Mouse (Mus musculus): ENCODE measurements around the gene Elfn1.

Elfn1 gene

DNA sequence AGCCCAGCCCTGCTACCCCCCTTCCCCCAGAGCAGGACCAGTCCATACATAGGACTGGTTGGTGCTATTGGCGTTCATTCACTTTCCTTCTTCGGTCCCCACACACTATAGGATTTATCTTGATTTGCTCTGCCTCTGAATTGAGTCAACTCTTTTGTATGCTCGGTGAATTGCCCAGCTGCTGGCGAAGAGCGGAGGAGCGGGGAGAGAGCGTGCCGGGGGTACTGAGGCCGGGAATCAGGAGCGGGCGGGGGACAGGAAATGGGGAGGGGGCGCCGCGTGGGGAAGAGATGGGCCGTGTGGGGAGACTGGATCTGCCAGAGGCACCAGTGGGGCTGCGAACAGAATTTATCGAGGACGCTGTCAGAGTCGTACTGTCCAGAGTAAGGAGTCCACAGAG, 3.8 kb downstream of the Elfn1 start:
- no peak for DNase-seq (ENCODE audit: low spot score)

- DNase-seq (ENCODE audit: low spot score), result no peak
These were observed 4.5 kb downstream of the Elfn1 start for GRCm38 (mm10) chr5:139912121-139912771.

- DNase-seq (ENCODE audit: low spot score), result no peak
These were observed 13.9 kb downstream of the Elfn1 start for GRCm38 (mm10) chr5:139921666-139922065.

GRCm38 (mm10) chr5:139923867-139924266, 16.1 kb downstream of the Elfn1 start:
- no peak for DNase-seq (ENCODE audit: low spot score)

DNA sequence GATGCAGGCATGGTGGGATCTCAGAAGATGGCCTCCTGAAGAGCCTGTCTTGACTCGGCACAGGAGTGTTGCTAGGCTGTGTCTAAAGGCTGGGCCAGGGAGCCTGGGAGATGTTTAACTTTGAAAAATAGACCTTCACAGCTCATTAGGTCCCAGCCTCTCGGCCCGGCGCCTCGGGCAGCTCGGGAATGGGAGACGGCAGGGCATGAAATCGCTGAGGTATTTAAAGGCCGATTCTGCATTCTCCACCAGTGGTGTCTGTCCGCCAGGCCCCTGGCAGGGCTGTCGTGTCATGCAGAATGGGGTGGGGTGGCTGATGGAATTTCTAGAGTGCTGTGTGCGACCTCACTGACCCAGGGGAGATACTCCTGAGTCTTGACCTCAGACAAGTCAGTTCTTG, 22.4 kb downstream of the Elfn1 start:
- DNase-seq (ENCODE audit: low spot score), result no peak

- DNase-seq (ENCODE audit: low spot score), result no peak
These were observed 23.2 kb downstream of the Elfn1 start for GRCm38 (mm10) chr5:139930927-139931351.

- DNase-seq (ENCODE audit: low spot score), result no peak
These were observed 24.3 kb downstream of the Elfn1 start for GRCm38 (mm10) chr5:139931947-139932540.

DNA sequence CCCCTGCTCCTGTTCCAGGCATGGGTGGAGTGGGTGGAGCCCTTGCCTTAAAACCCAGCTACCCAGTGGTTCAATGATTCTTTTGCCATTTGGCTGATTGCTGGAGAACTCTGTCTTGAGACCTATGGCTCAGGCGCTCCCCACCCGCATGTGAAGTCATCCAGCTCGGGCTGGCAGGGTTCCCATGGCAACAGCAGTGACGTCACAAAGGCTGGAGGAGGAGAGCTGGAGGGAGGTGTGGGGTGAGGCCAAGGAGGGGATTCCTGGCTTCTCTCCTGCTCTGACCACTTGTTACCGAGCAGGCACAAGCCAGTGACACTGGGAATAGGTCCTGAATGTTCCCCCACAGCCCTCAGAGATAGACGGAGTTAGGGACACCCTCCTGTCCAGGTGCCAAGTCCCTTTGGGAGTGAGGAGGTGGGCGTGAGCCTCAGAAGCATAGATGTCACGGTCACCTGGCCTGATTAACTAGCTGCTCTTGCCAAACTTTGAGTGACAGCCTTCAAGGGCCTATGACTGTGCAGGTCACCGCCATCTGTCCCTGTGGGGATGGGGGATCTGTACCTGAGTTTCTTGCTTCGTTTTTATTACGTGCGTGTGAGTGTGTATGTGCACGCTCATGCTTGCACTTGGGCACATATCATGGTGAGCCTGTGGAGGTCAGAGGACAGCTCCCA, 25.0 kb downstream of the Elfn1 start:
- peak; percentile 52 for DNase-seq (ENCODE audit: low spot score)

DNA sequence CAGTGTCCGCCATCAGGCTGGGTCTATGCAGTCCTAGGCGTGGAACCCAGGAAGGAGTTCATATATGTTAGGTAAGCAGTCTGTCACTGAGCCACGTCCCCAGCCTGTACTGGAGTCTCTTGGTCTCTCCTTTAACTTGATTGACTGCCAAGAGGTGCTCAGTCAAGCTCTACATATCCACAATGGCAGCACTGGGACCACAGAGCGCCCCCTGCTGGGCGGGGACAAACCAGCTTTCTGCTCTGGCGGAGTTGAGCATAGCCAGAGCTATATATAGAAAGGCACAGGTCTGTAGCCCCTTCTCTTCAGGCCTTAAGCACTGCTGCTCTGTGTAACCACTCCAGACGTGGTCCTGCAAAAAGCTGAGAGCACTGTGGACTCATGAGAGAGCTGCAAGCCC, 25.7 kb downstream of the Elfn1 start:
- peak; percentile 72 for DNase-seq (ENCODE audit: low spot score)

DNA sequence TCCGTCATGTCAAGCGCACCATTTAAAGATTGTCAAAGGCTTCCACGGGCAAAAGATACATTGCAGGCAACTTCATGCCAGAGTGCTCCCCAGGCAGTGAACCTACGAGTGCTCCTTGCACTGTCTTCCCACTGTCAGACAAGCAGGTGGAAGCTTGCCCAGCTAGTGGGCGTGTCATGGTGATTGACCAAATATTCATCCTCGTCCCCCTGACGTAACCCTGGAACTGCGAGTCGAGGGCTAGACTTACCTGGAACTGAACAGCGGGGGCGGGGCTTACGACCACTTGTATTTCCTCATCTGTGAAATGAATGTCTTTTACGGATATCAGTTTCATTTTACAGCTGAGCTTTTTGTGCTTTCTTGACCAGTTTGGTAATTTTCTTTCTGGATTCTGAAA, 28.7 kb downstream of the Elfn1 start:
- DNase-seq (ENCODE audit: low spot score), result no peak

GRCm38 (mm10) chr5:139944697-139945096, 37.0 kb downstream of the Elfn1 start:
- DNase-seq (ENCODE audit: low spot score), result no peak

- DNase-seq (ENCODE audit: low spot score), result no peak
These were observed 38.1 kb downstream of the Elfn1 start for GRCm38 (mm10) chr5:139945715-139946364.

DNA sequence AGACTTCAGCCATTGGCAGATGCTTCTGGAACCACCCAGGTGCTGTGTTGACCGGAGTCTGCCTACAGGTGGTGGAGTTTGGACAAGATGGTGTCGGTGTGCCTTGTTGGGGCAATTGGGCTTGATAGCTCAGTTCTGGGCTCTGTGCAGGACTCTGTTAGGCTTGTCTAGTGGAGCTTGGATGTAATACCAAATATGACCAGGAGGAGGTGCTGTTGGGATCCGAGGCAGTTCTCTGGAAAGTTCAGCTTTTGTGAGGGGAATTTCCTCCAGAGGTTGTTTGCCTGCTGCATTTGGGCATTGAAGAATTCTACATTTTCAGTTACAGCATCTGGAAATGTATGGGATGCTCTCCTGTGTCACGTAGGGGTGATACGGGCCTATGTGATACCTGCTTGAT, 39.7 kb downstream of the Elfn1 start:
- no peak for DNase-seq (ENCODE audit: low spot score)

DNA sequence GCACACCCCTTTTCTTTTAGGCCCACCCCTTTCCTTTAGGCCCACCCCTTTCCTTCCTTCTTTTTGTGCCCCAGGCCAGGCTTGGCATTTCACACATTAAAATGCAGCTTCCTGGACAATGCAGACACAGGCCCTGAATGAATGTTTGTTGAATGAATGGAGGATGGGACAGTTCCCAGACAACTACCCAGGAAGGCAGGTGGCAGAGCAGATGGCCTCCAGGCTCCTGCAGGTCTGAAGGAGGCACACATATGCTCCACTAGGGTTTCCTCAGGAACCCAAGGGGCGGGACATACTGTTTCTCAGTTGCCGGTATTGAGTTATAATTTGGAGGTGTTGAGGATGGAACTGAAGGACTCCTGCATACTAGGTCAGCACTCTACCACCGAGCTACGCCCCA, 40.8 kb downstream of the Elfn1 start:
- DNase-seq (ENCODE audit: low spot score), result no peak

DNA sequence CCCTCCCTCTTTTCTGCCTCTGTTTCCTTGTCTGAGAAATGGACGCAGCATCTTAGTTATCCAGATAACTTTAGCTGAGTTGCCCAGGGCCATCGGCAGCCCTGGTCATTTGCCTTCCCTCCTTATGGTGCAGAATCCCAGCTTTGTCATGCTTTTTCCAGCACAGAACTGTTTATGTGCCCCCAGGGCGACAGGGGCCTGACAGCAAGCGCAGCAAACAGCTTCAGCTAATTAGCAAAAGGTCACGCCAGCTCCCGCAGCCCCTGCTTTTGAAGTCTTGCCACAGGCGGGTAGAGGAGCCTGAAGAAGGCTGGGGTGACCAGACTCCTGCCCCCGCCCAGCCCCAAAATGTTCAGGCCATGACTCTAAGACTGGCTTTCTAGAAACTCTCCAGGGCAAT, 41.6 kb downstream of the Elfn1 start:
- DNase-seq (ENCODE audit: low spot score), result no peak

- DNase-seq (ENCODE audit: low spot score), result no peak
These were observed 42.3 kb downstream of the Elfn1 start for GRCm38 (mm10) chr5:139949975-139950578.

GRCm38 (mm10) chr5:139956859-139957258, 49.1 kb downstream of the Elfn1 start:
- peak; percentile 24 for DNase-seq (ENCODE audit: low spot score)

GRCm38 (mm10) chr5:139959741-139960140, 52.0 kb downstream of the Elfn1 start:
- DNase-seq (ENCODE audit: low spot score), result no peak

GRCm38 (mm10) chr5:139964391-139964790, 56.6 kb downstream of the Elfn1 start:
- DNase-seq (ENCODE audit: low spot score), result no peak

- DNase-seq (ENCODE audit: low spot score), result no peak
These were observed 57.9 kb downstream of the Elfn1 start for GRCm38 (mm10) chr5:139965596-139965995.

DNA sequence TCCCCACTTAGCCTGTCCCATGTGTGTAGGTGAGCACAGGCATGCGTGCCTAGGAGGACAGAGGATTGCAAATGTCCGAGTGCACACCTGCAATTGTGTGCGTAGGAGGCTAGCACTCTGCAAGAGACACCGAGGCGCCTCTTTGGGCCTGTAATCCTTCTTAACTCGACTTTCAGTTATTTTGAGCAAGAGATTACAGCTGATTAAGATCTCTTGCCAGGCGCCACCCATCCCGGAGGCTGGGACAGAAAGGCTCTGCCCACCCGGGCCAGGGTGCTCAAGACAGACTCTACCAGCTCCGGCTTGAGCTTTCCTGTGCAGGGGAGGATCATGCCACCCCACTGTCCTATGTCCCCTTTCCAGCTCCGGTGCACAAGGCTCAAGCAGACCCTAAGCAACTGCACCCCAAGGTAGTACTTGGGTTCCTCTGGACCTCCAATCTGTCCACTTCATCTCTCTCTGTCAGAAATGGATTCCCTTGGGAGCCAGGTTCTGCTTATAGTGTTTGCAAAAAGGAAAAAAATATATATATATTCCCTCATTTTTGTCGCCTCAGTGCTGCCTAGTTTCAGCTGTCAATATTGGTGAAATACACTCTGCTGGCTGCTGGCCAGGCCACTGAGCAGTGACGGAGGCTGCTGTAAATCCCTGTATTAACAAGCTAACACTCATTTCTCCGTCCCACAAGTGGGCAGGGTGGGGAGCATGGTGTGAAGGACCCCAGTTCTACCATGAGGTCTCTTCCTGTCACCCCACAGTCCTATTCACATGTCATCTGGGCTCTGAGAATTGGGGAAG, 61.6 kb downstream of the Elfn1 start:
- DNase-seq (ENCODE audit: low spot score), result no peak

GRCm38 (mm10) chr5:139970186-139970631, 62.5 kb downstream of the Elfn1 start:
- DNase-seq (ENCODE audit: low spot score), result no peak

Data from lung, postnatal 25 days (tissue).